ENCODE assay signal across 13 mouse cellular contexts in the genomic region with DNA sequence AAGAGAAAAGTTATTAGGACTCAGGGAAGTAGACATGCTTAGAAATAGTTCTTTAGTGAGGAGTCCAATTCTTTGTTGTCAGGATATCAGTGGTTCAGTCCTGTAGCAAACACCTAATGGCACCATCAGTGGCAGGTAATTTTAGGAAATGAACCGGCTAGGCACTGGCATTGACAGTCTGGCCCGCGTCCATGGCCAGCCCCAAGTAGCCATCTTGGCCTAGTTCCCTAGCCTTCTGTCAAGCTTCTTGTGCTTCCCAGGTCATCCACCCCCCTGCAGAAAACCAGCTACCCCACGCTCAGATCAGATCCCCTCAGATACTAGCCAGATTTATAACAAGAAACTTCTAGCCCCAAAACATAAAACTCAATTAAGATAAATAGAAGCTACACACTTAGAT.
"Had no signal": no experiment of that assay in that cellular context is flagged by ENCODE, and none has a peak within 500 bp of the region (broad histone marks: within the 10 kb centered on the region; RNA-seq: fewer than 3 reads in every experiment).

No protein-coding gene starts in this region.

- DNase-seq: gastrocnemius, postnatal 10 days; gastrocnemius, postnatal 25 days; heart, adult 18-20 months; heart, postnatal 10 days; heart, postnatal 4 days; kidney, adult 18-20 months; kidney, adult 8-10 months; kidney, postnatal 10 days; kidney, postnatal 25 days; kidney, postnatal 4 days; liver; liver, embryonic 13.5 days; liver, postnatal 0 days had no signal
